Mouse (Mus musculus): ENCODE results near the gene Tomm40.

- no peak for TF ChIP-seq POLR2A (IDR thresholded peaks at IDR 0.05; ENCODE audit: borderline replicate concordance, insufficient read depth, low read length)
- no peak for TF ChIP-seq CTCF (IDR thresholded peaks at IDR 0.05; ENCODE audit: borderline replicate concordance, insufficient read depth, low read depth, low read length)
These were observed 21.8 kb downstream of the Tomm40 start for GRCm38 (mm10) chr7:19693421-19693820.

Data from cerebellum, adult 2 months (tissue).